Mouse (Mus musculus) limb, embryonic 14.5 days (tissue): ENCODE measurements at regions not wholly inside any gene's neighbourhood (a gene's known extent, or its start where the extent isn't known, plus 50 kb on each side); places are given as distances from the start of the nearest gene placed in this dataset.

Experiments
- ATAC-seq: fragments of 200-750 bp; cut with Nextera tagmentation; 2 replicates; pipeline ENCODE4 v1.8.0; 2017; ENCODE audit warnings: low read depth, moderate number of reproducible peaks, moderate TSS enrichment; ENCODE audit not compliant: low FRiP score
- DNase-seq: peaks from one replicate; pipeline ENCODE4 v3.0.0-alpha.2; 2015; ENCODE audit warnings: low spot score
- H3K27ac ChIP-seq: fragments of 300-500 bp; sonication (generic); replicated peaks from 2 replicates; pipeline ENCODE4 v1.5.1; 2014; ENCODE audit warnings: low read depth, mild to moderate bottlenecking, low read length, moderate library complexity, mixed read lengths
- H3K27me3 ChIP-seq: fragments of 300-500 bp; sonication (generic); 2 replicates; pipeline ENCODE4 v1.6.1; 2014; ENCODE audit warnings: low read length, mixed read lengths; ENCODE audit not compliant: control insufficient read depth, insufficient read depth
- H3K36me3 ChIP-seq: fragments of 300-500 bp; sonication (generic); 2 replicates; pipeline ENCODE4 v1.6.1; 2014; ENCODE audit warnings: mild to moderate bottlenecking, low read length, moderate library complexity, mixed read lengths; ENCODE audit not compliant: control insufficient read depth, insufficient read depth
- H3K4me1 ChIP-seq: fragments of 300-500 bp; sonication (generic); 2 replicates; pipeline ENCODE4 v1.6.1; 2014; ENCODE audit warnings: antibody characterized with exemption, low read length, mixed read lengths; ENCODE audit not compliant: control insufficient read depth, insufficient read depth
- H3K4me2 ChIP-seq: fragments of 300-500 bp; sonication (generic); replicated peaks from 2 replicates; pipeline ENCODE4 v1.6.1; 2014; ENCODE audit warnings: low read depth, mild to moderate bottlenecking, low read length, moderate library complexity; ENCODE audit not compliant: severe bottlenecking
- H3K4me3 ChIP-seq: fragments of 300-500 bp; sonication (generic); replicated peaks from 2 replicates; pipeline ENCODE4 v1.5.1; 2014; ENCODE audit warnings: low read length
- H3K9ac ChIP-seq: fragments of 300-500 bp; sonication (generic); 2 replicates; pipeline ENCODE4 v1.6.1; 2014; ENCODE audit warnings: mild to moderate bottlenecking, low read depth, low read length, moderate library complexity; ENCODE audit not compliant: severe bottlenecking
- H3K9me3 ChIP-seq: fragments of 300-500 bp; sonication (generic); 2 replicates; pipeline ENCODE4 v1.6.1; 2016; ENCODE audit warnings: low read length; ENCODE audit not compliant: control insufficient read depth
- POLR2A ChIP-seq: fragments of 200-500 bp; IDR thresholded peaks from 2 replicates; pipeline ENCODE4 v1.8.0; 2012; ENCODE audit warnings: inconsistent platforms, mild to moderate bottlenecking, moderate library complexity, borderline replicate concordance; ENCODE audit not compliant: insufficient read depth, insufficient read length; ENCODE audit errors: extremely low read depth
- WGBS: fragments of 180-500 bp; shearing (Covaris S2); extraction: QIAGEN DNeasy Blood & Tissue Kit; methylation state at CpG from one replicate; pipeline ENCODE4 v1.1.7; 2014; 5-methylcytosine and 5-hydroxymethylcytosine counted together

GRCm38 (mm10) chr2:159019921-159020534, 225.4 kb downstream of the Dhx35 start:
- 24% methylated on average over 4 of the region's 4 CpGs for WGBS
- TF ChIP-seq POLR2A = no peak
- Histone ChIP-seq H3K27me3 (no peaks in the 10 kb centered on the region), H3K9me3 (no peaks in the 10 kb centered on the region), H3K36me3 (no peaks in the 10 kb centered on the region), H3K4me3 (no peak overlapping the region), H3K4me2 (no peak overlapping the region), H3K4me1 (no peaks in the 10 kb centered on the region), H3K9ac (no peak overlapping the region), H3K27ac (no peak overlapping the region)
- ATAC-seq (no peak), DNase-seq (no peak)

- no peaks in the 10 kb centered on the region for H3K36me3 ChIP-seq
- no peaks in the 10 kb centered on the region for H3K27me3 ChIP-seq
- no peak overlapping the region for H3K27ac ChIP-seq
- H3K4me3 ChIP-seq = no peak overlapping the region
- no peak overlapping the region for H3K9ac ChIP-seq
- 42% methylated on average over 8 of the region's 8 CpGs for WGBS
- no peaks in the 10 kb centered on the region for H3K4me1 ChIP-seq
- no peak for ATAC-seq
- H3K4me2 ChIP-seq = no peak overlapping the region
- no peak for DNase-seq
- H3K9me3 ChIP-seq = no peaks in the 10 kb centered on the region
- no peak for TF ChIP-seq POLR2A
Measured at GRCm38 (mm10) chr2:159032147-159032546, 237.5 kb downstream of the Dhx35 start.

- Histone ChIP-seq H3K9ac (no peak overlapping the region), H3K9me3 (no peaks in the 10 kb centered on the region), H3K36me3 (no peaks in the 10 kb centered on the region), H3K4me1 (no peaks in the 10 kb centered on the region), H3K27ac (no peak overlapping the region), H3K4me2 (no peak overlapping the region), H3K27me3 (no peaks in the 10 kb centered on the region), H3K4me3 (no peak overlapping the region)
- ATAC-seq (no peak), DNase-seq (no peak)
- 31% methylated on average over 4 of the region's 4 CpGs for WGBS
- TF ChIP-seq POLR2A = no peak
Measured at GRCm38 (mm10) chr2:159039916-159040315, 245.3 kb downstream of the Dhx35 start.

- Histone ChIP-seq H3K9ac (no peak overlapping the region), H3K4me1 (no peaks in the 10 kb centered on the region), H3K36me3 (no peaks in the 10 kb centered on the region), H3K9me3 (no peaks in the 10 kb centered on the region), H3K27me3 (no peaks in the 10 kb centered on the region), H3K4me3 (no peak overlapping the region), H3K4me2 (no peak overlapping the region), H3K27ac (no peak overlapping the region)
- no peak for TF ChIP-seq POLR2A
- WGBS = 59% methylated on average over 10 of the region's 10 CpGs
- ATAC-seq (no peak), DNase-seq (no peak)
Measured at GRCm38 (mm10) chr2:159053534-159053933, 258.9 kb downstream of the Dhx35 start.

- no peak overlapping the region for H3K4me3 ChIP-seq
- no peaks in the 10 kb centered on the region for H3K4me1 ChIP-seq
- no peak for TF ChIP-seq POLR2A
- H3K27me3 ChIP-seq = no peaks in the 10 kb centered on the region
- no peaks in the 10 kb centered on the region for H3K9me3 ChIP-seq
- H3K36me3 ChIP-seq = no peaks in the 10 kb centered on the region
- DNase-seq = peak; percentile 70
- ATAC-seq = peak; percentile 82
- WGBS = 59% methylated on average over 4 of the region's 4 CpGs
- H3K9ac ChIP-seq = no peak overlapping the region
- H3K4me2 ChIP-seq = no peak overlapping the region
- no peak overlapping the region for H3K27ac ChIP-seq
Measured at GRCm38 (mm10) chr2:159053936-159054335, 259.3 kb downstream of the Dhx35 start.

DNA sequence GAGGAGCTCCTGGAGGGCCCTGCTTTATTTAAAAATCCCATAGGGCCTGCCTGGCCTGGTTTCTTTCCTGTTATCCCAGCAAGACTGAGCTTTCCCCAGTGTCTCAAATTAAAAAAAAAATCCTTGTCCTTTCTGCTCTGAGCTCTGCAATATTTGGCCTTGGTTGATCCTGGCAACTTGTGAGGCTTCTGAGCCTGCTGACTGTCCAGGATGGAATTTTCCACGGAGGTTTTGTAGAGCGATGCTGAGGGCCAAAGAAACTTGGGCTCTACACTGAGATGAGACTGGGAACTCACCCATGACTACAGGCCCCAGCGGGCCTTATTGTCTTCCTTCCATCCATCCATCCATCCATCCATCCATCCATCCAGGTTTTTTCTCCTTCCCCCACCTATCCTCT, 259.8 kb downstream of the Dhx35 start:
- H3K4me3 ChIP-seq = no peak overlapping the region
- H3K9me3 ChIP-seq = no peaks in the 10 kb centered on the region
- H3K36me3 ChIP-seq = no peaks in the 10 kb centered on the region
- no peak overlapping the region for H3K27ac ChIP-seq
- H3K9ac ChIP-seq = no peak overlapping the region
- TF ChIP-seq POLR2A = no peak
- H3K4me1 ChIP-seq = no peaks in the 10 kb centered on the region
- H3K27me3 ChIP-seq = no peaks in the 10 kb centered on the region
- no peak for DNase-seq
- no peak overlapping the region for H3K4me2 ChIP-seq
- WGBS = 90% methylated on average over 3 of the region's 3 CpGs
- no peak for ATAC-seq
